Mouse (Mus musculus) testis, adult 2 months (tissue): Measurements from ENCODE around the gene Sel1l3.

Source experiments
- CTCF ChIP-seq: fragments of 200-500 bp; IDR thresholded peaks from 2 replicates; pipeline ENCODE4 v1.5.1; 2012; ENCODE audit warnings: low read depth, mild to moderate bottlenecking, inconsistent platforms, low read length, moderate library complexity; ENCODE audit not compliant: control insufficient read depth, insufficient read depth, insufficient replicate concordance
- POLR2A ChIP-seq: fragments of 200-500 bp; IDR thresholded peaks from 2 replicates; pipeline ENCODE4 v1.6.1; 2012; ENCODE audit warnings: low read depth, mild to moderate bottlenecking, inconsistent platforms, low read length, moderate library complexity; ENCODE audit not compliant: control insufficient read depth

GRCm38 (mm10) chr5:53078453-53078852 is 135.3 kb downstream of the Sel1l3 start:
- no peak for TF ChIP-seq POLR2A
- TF ChIP-seq CTCF, result no peak
